Mouse (Mus musculus): ENCODE measurements around the gene Arcn1. TPM values are rescaled to one million over a fixed set of nuclear protein-coding genes. Genes with fewer than 3 reads are reported as not detected.

The Arcn1 gene
- polyA plus RNA-seq, 1 experiment from 2014 or later, result 191 TPM

DNA sequence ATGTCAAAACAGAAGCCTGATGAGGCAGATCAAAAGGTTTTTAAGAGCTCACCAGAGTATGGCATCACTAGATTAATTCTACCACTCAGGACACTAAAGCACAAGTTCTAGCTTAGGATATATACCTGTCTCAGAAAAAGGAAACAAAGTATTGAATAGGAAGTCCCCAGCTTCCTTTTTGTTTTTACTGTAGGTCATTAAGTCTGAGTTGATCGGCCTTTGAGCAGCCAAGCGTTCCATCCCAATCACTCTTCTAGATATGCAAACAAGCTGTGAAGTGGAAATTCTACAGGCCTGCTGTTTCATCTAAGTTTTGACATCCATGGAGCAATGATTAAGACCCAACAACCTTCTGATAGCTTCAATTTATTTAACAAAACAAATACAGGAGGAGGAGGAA, 6.8 kb downstream of the Arcn1 start:
- 89% methylated on average over 2 of the region's 2 CpGs for WGBS

DNA sequence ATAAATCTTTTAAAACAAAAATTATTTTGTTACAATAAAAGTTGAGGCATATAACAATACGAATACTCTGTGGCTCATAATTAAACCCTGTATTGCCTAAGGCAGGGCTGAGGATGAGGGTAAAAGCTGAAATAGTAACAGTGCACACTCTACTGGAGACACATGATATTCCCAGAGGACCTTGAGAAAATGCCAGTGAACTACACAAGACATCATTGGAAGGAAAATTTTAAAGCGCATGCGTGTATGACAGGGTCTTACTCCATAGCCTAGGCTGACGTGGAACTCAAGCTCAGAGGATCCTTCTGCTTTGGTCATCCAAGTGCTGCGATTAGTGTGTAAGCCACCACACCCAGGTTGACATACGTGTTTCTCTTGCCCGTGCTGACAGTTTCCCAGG, 19.2 kb downstream of the Arcn1 start:
- 94% methylated on average over 7 of the region's 7 CpGs for WGBS
- H3K36me3 ChIP-seq (ENCODE audit: control insufficient read depth, insufficient read depth, low read length), result peaks cover 15% of the 10 kb centered on the region; the same call in 1 of the 2 replicates

More for the DNA sequence above, 6.8 kb downstream of the Arcn1 start:
- peaks cover 7% of the 10 kb centered on the region; the same call in 1 of the 2 replicates for H3K36me3 ChIP-seq (ENCODE audit: control insufficient read depth, insufficient read depth, low read length)
- H3K4me3 ChIP-seq (ENCODE audit: low read depth, low read length), result no peak overlapping the region
- H3K9me3 ChIP-seq (ENCODE audit: control insufficient read depth, low read length), result no peaks in the 10 kb centered on the region
- no peak overlapping the region for H3K27ac ChIP-seq (ENCODE audit: low read depth, low read length)
- ATAC-seq (ENCODE audit: low FRiP score) (no peak), DNase-seq (ENCODE audit: low spot score, missing footprints) (no peak)
- no peaks in the 10 kb centered on the region for H3K27me3 ChIP-seq (ENCODE audit: control insufficient read depth, insufficient read depth, low read length)
- H3K9ac ChIP-seq (ENCODE audit: low read length), result no peak overlapping the region
- no peaks in the 10 kb centered on the region for H3K4me1 ChIP-seq (ENCODE audit: control insufficient read depth, insufficient read depth, low read length)
- H3K4me2 ChIP-seq, result no peak overlapping the region

GRCm38 (mm10) chr9:44747341-44747740, 20.3 kb downstream of the Arcn1 start:
- WGBS, result 89% methylated on average over 3 of the region's 3 CpGs
- Histone ChIP-seq H3K9me3 (ENCODE audit: control insufficient read depth, low read length) (no peaks in the 10 kb centered on the region), H3K36me3 (ENCODE audit: control insufficient read depth, insufficient read depth, low read length) (peaks cover 15% of the 10 kb centered on the region; the same call in 1 of the 2 replicates), H3K4me2 (no peak overlapping the region), H3K9ac (ENCODE audit: low read length) (no peak overlapping the region), H3K4me1 (ENCODE audit: control insufficient read depth, insufficient read depth, low read length) (no peaks in the 10 kb centered on the region), H3K27ac (ENCODE audit: low read depth, low read length) (no peak overlapping the region), H3K4me3 (ENCODE audit: low read depth, low read length) (no peak overlapping the region), H3K27me3 (ENCODE audit: control insufficient read depth, insufficient read depth, low read length) (no peaks in the 10 kb centered on the region)
- DNase-seq (ENCODE audit: low spot score, missing footprints) (no peak), ATAC-seq (ENCODE audit: low FRiP score) (no peak)

More for the DNA sequence above, 19.2 kb downstream of the Arcn1 start:
- no peak overlapping the region for H3K4me2 ChIP-seq
- H3K27ac ChIP-seq (ENCODE audit: low read depth, low read length), result no peak overlapping the region
- H3K4me1 ChIP-seq (ENCODE audit: control insufficient read depth, insufficient read depth, low read length), result no peaks in the 10 kb centered on the region
- ATAC-seq (ENCODE audit: low FRiP score) (no peak), DNase-seq (ENCODE audit: low spot score, missing footprints) (peak; percentile 39)
- no peaks in the 10 kb centered on the region for H3K9me3 ChIP-seq (ENCODE audit: control insufficient read depth, low read length)
- H3K27me3 ChIP-seq (ENCODE audit: control insufficient read depth, insufficient read depth, low read length), result no peaks in the 10 kb centered on the region
- no peak overlapping the region for H3K9ac ChIP-seq (ENCODE audit: low read length)
- H3K4me3 ChIP-seq (ENCODE audit: low read depth, low read length), result no peak overlapping the region

GRCm38 (mm10) chr9:44746666-44747065, 21.0 kb downstream of the Arcn1 start:
- Histone ChIP-seq H3K4me1 (ENCODE audit: control insufficient read depth, insufficient read depth, low read length) (no peaks in the 10 kb centered on the region), H3K27ac (ENCODE audit: low read depth, low read length) (no peak overlapping the region), H3K9me3 (ENCODE audit: control insufficient read depth, low read length) (no peaks in the 10 kb centered on the region), H3K9ac (ENCODE audit: low read length) (no peak overlapping the region), H3K4me3 (ENCODE audit: low read depth, low read length) (no peak overlapping the region), H3K4me2 (no peak overlapping the region), H3K27me3 (ENCODE audit: control insufficient read depth, insufficient read depth, low read length) (no peaks in the 10 kb centered on the region), H3K36me3 (ENCODE audit: control insufficient read depth, insufficient read depth, low read length) (peaks cover 15% of the 10 kb centered on the region; the same call in 1 of the 2 replicates)
- WGBS, result 97% methylated on average over 3 of the region's 3 CpGs
- no peak for ATAC-seq (ENCODE audit: low FRiP score)
- DNase-seq (ENCODE audit: low spot score, missing footprints), result peak; percentile 39

- Histone ChIP-seq H3K4me1 (ENCODE audit: control insufficient read depth, insufficient read depth, low read length) (no peaks in the 10 kb centered on the region), H3K27ac (ENCODE audit: low read depth, low read length) (no peak overlapping the region), H3K9me3 (ENCODE audit: control insufficient read depth, low read length) (no peaks in the 10 kb centered on the region), H3K4me2 (no peak overlapping the region), H3K36me3 (ENCODE audit: control insufficient read depth, insufficient read depth, low read length) (peaks cover 12% of the 10 kb centered on the region; the same call in 1 of the 2 replicates), H3K27me3 (ENCODE audit: control insufficient read depth, insufficient read depth, low read length) (no peaks in the 10 kb centered on the region), H3K9ac (ENCODE audit: low read length) (no peak overlapping the region), H3K4me3 (ENCODE audit: low read depth, low read length) (no peak overlapping the region)
- WGBS, result 93% methylated on average over 7 of the region's 7 CpGs
- ATAC-seq (ENCODE audit: low FRiP score), result no peak
- DNase-seq (ENCODE audit: low spot score, missing footprints), result peak; percentile 45
Observed at GRCm38 (mm10) chr9:44745371-44745770, 22.3 kb downstream of the Arcn1 start.

DNA sequence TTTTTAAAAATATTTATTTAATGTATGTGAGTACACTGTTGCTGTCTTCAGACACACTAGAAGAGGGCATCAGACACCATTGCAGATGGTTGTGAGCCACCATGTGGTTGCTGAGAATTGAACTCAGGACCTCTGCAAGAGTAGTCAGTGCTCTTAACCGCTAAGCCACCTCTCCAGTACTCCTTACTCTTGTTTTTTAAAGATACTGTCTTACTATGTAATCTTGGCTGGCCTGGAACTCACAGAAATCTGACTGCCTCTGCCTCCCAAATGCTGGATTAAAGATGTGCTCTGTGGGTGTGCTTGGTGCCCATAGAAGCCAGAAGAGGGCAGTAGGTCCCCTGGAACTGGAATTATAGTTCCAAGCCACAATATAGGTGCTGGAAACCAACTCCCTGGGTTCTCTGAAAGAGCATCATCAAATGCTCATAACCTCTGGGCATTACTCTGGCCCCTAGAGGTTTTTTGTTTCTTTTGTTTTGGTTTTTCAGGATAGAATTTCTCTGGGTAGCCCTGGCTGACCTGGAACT, 26.9 kb downstream of the Arcn1 start:
- ATAC-seq (ENCODE audit: low FRiP score) (no peak), DNase-seq (ENCODE audit: low spot score, missing footprints) (peak; percentile 69)
- H3K36me3 ChIP-seq (ENCODE audit: control insufficient read depth, insufficient read depth, low read length), result peaks cover 8% of the 10 kb centered on the region; the same call in 1 of the 2 replicates
- H3K4me2 ChIP-seq, result no peak overlapping the region
- no peak overlapping the region for H3K9ac ChIP-seq (ENCODE audit: low read length)
- H3K27ac ChIP-seq (ENCODE audit: low read depth, low read length), result no peak overlapping the region
- no peaks in the 10 kb centered on the region for H3K4me1 ChIP-seq (ENCODE audit: control insufficient read depth, insufficient read depth, low read length)
- WGBS, result 83% methylated on average over 1 of the region's 1 CpGs
- peaks cover 2% of the 10 kb centered on the region; the same call in 1 of the 2 replicates for H3K27me3 ChIP-seq (ENCODE audit: control insufficient read depth, insufficient read depth, low read length)
- no peak overlapping the region for H3K4me3 ChIP-seq (ENCODE audit: low read depth, low read length)
- no peaks in the 10 kb centered on the region for H3K9me3 ChIP-seq (ENCODE audit: control insufficient read depth, low read length)

- peaks cover 8% of the 10 kb centered on the region; the same call in 1 of the 2 replicates for H3K4me1 ChIP-seq (ENCODE audit: control insufficient read depth, insufficient read depth, low read length)
- ATAC-seq (ENCODE audit: low FRiP score), result no peak
- H3K27ac ChIP-seq (ENCODE audit: low read depth, low read length), result no peak overlapping the region
- DNase-seq (ENCODE audit: low spot score, missing footprints), result no peak
- peaks cover 7% of the 10 kb centered on the region; the same call in 1 of the 2 replicates for H3K27me3 ChIP-seq (ENCODE audit: control insufficient read depth, insufficient read depth, low read length)
- no peak overlapping the region for H3K4me3 ChIP-seq (ENCODE audit: low read depth, low read length)
- H3K36me3 ChIP-seq (ENCODE audit: control insufficient read depth, insufficient read depth, low read length), result no peaks in the 10 kb centered on the region
- H3K9ac ChIP-seq (ENCODE audit: low read length), result no peak overlapping the region
- H3K9me3 ChIP-seq (ENCODE audit: control insufficient read depth, low read length), result no peaks in the 10 kb centered on the region
- H3K4me2 ChIP-seq, result no peak overlapping the region
- WGBS, result 63% methylated on average over 8 of the region's 8 CpGs
Observed at GRCm38 (mm10) chr9:44737240-44737949, 30.2 kb downstream of the Arcn1 start.

DNA sequence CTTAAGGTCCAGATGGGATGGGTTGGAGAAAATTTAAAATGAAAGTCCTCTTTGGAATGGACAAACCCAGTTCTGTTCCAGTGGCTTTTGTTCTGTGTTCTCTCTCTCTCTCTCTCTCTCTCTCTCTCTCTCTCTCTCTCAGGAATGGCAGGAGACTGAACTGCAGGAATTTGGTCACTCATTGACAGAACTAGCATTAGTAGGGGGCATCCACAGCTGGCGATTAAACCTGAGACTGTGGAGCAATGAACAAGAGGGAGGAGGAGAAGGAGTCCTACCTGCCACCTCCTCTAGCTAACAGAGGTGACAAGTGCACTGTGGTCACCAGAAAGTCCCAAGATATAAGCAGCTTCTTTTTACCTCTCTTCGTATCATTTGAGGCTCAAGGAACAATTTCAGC, 31.3 kb downstream of the Arcn1 start:
- no peak overlapping the region for H3K27ac ChIP-seq (ENCODE audit: low read depth, low read length)
- H3K4me1 ChIP-seq (ENCODE audit: control insufficient read depth, insufficient read depth, low read length), result peaks cover 8% of the 10 kb centered on the region; the same call in 1 of the 2 replicates
- peaks cover 7% of the 10 kb centered on the region; the same call in 1 of the 2 replicates for H3K27me3 ChIP-seq (ENCODE audit: control insufficient read depth, insufficient read depth, low read length)
- H3K9ac ChIP-seq (ENCODE audit: low read length), result no peak overlapping the region
- no peak for DNase-seq (ENCODE audit: low spot score, missing footprints)
- no peaks in the 10 kb centered on the region for H3K9me3 ChIP-seq (ENCODE audit: control insufficient read depth, low read length)
- H3K36me3 ChIP-seq (ENCODE audit: control insufficient read depth, insufficient read depth, low read length), result no peaks in the 10 kb centered on the region
- 84% methylated on average over 2 of the region's 2 CpGs for WGBS
- ATAC-seq (ENCODE audit: low FRiP score), result no peak
- H3K4me2 ChIP-seq, result no peak overlapping the region
- H3K4me3 ChIP-seq (ENCODE audit: low read depth, low read length), result no peak overlapping the region

GRCm38 (mm10) chr9:44735886-44736285, 31.8 kb downstream of the Arcn1 start:
- Histone ChIP-seq H3K27ac (ENCODE audit: low read depth, low read length) (no peak overlapping the region), H3K9ac (ENCODE audit: low read length) (no peak overlapping the region), H3K9me3 (ENCODE audit: control insufficient read depth, low read length) (no peaks in the 10 kb centered on the region), H3K4me1 (ENCODE audit: control insufficient read depth, insufficient read depth, low read length) (peaks cover 8% of the 10 kb centered on the region; the same call in 1 of the 2 replicates), H3K4me3 (ENCODE audit: low read depth, low read length) (no peak overlapping the region), H3K36me3 (ENCODE audit: control insufficient read depth, insufficient read depth, low read length) (no peaks in the 10 kb centered on the region), H3K27me3 (ENCODE audit: control insufficient read depth, insufficient read depth, low read length) (peaks cover 7% of the 10 kb centered on the region; the same call in 1 of the 2 replicates), H3K4me2 (no peak overlapping the region)
- 75% methylated on average over 6 of the region's 6 CpGs for WGBS
- DNase-seq (ENCODE audit: low spot score, missing footprints) (no peak), ATAC-seq (ENCODE audit: low FRiP score) (no peak)
